Mouse (Mus musculus) midbrain, embryonic 11.5 days (tissue): Measurements from ENCODE around the gene Grhl1. TPM values are rescaled to one million over a fixed set of nuclear protein-coding genes. Genes with fewer than 3 reads are reported as not detected.
"Not testable (repeated sequence)": the region's sequence is repeated elsewhere in the genome, so short reads cannot be mapped to it uniquely, and the experiment has no call there.

Experiments
- ATAC-seq: fragments of 200-750 bp; cut with Nextera tagmentation; 2 replicates; pipeline ENCODE4 v1.8.0; 2017; ENCODE audit warnings: moderate TSS enrichment, moderate library complexity; ENCODE audit not compliant: low FRiP score
- DNase-seq: peaks from one replicate; pipeline ENCODE4 v3.0.0; 2015; ENCODE audit warnings: low spot score; ENCODE audit errors: missing footprints
- H3K27ac ChIP-seq: fragments of 300-500 bp; sonication (generic); 2 replicates; pipeline ENCODE4 v1.5.1; 2014; ENCODE audit warnings: low read depth, low read length
- H3K27me3 ChIP-seq: fragments of 300-500 bp; sonication (generic); 2 replicates; pipeline ENCODE4 v1.6.1; 2014; ENCODE audit warnings: mild to moderate bottlenecking, low read length, moderate library complexity, mixed read lengths; ENCODE audit not compliant: control insufficient read depth, insufficient read depth
- H3K36me3 ChIP-seq: fragments of 300-500 bp; sonication (generic); 2 replicates; pipeline ENCODE4 v1.6.1; 2014; ENCODE audit warnings: mild to moderate bottlenecking, low read length, moderate library complexity, mixed read lengths; ENCODE audit not compliant: control insufficient read depth, insufficient read depth
- H3K4me1 ChIP-seq: fragments of 300-500 bp; sonication (generic); 2 replicates; pipeline ENCODE4 v1.6.1; 2014; ENCODE audit warnings: low read length; ENCODE audit not compliant: control insufficient read depth, insufficient read depth
- H3K4me2 ChIP-seq: fragments of 300-500 bp; sonication (generic); 2 replicates; pipeline ENCODE4 v1.6.1; 2014; ENCODE audit warnings: mild to moderate bottlenecking, moderate library complexity
- H3K4me3 ChIP-seq: fragments of 300-500 bp; sonication (generic); 2 replicates; pipeline ENCODE4 v1.5.1; 2014; ENCODE audit warnings: low read depth, low read length
- H3K9ac ChIP-seq: fragments of 300-500 bp; sonication (generic); 2 replicates; pipeline ENCODE4 v1.6.1; 2014; ENCODE audit warnings: low read length
- H3K9me3 ChIP-seq: fragments of 300-500 bp; sonication (generic); 2 replicates; pipeline ENCODE4 v1.6.1; 2016; ENCODE audit warnings: low read length; ENCODE audit not compliant: control insufficient read depth
- WGBS: fragments of 180-500 bp; shearing (Covaris S2); extraction: QIAGEN DNeasy Blood & Tissue Kit; methylation state at CpG from one replicate; pipeline ENCODE4 v1.1.7; 2014; 5-methylcytosine and 5-hydroxymethylcytosine counted together
- polyA plus RNA-seq: library from polyadenylated mRNA; unstranded; fragments of >200 nt; fragmentation: Nextera tagmentation; extraction: Ambion mirVana; gene quantifications from 2 replicates; pipeline ENCODE4 v1.2.1, GENCODE M21; 2014

Grhl1 gene
- 0.63 and 0.68 TPM in 2 replicates for polyA plus RNA-seq

DNA sequence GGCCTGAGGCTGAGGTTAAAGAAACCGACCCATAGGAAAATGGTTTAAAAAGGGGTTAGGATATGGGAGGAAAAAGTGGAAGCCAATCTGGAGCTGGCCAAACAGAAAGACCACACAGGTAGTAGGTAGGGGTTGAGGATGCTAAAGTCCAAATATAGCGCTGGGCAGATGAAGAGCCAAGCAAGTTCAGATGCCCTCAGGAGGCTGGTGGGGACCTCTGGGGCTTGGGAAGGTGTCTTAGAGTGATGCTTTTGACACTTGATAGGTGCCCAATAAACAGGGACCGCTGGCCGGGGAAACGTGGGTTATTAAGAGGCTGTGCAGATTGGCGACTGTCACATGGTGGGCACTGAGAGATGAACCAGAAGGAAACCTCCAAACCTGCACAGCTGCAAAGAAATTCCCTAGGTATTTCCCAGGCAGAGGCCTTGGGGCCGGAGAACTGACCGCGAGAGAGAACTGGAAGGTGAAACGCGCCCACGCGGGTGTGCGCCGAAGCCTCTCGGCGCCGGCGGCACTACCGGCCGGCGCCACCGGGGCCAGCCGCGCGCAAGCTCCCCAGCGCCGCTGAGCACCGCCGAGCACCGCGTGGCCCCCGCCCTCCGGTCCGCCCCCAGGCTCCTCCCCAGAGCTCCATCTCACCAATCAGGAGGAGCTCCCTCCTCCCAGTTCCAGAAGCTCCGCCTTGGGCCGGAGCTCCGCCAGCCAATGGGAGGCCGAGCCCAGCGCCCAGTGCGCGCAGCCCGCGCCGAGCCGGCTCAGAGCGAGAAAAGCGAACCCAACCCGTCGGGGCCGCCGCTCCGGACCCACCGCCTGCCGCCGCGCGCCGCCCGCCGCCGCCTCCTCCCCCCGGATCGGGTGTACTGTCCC lies at the start of gene Grhl1:
Gene Grhl1 (plus strand): TSS at position 761 of the 870 bp plus-strand sequence.
- peak within 1 kb of the TSS; percentile 59 for H3K9ac ChIP-seq
- H3K4me2 ChIP-seq: peak within 1 kb of the TSS; percentile 76
- H3K4me3 ChIP-seq: peak within 1 kb of the TSS; percentile 68
- ATAC-seq (peak; percentile 100), DNase-seq (peak; percentile 98)
- H3K9me3 ChIP-seq: no peaks in the 10 kb centered on the region
- peaks cover 2% of the 10 kb centered on the region; the same call in 1 of the 2 replicates for H3K4me1 ChIP-seq
- 2% methylated on average over 57 of the region's 64 CpGs for WGBS
- H3K36me3 ChIP-seq: no peaks in the 10 kb centered on the region
- H3K27me3 ChIP-seq: peaks cover 24% of the 10 kb centered on the region
- H3K27ac ChIP-seq: no peak within 1 kb of the TSS

DNA sequence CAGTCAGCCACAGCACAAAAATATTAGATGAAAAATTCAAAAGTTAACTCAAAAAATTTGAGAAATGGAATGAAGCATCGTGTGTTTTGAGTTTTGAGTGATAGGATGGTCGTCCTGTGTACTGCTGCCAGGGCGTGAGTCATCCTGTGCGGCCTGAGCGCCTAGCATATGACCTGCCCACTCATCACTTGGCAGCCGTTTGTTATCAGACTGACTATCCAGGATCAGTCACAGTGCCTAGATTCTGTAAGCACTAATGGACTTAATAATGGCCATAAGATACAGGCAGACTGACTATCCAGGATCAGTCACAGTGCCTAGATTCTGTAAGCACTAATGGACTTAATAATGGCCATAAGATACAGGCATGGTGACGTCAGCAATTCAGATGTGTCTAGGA lies 47.0 kb upstream of the Grhl1 start:
- 94% methylated on average over 7 of the region's 7 CpGs for WGBS
- not testable (repeated sequence) for ATAC-seq

DNA sequence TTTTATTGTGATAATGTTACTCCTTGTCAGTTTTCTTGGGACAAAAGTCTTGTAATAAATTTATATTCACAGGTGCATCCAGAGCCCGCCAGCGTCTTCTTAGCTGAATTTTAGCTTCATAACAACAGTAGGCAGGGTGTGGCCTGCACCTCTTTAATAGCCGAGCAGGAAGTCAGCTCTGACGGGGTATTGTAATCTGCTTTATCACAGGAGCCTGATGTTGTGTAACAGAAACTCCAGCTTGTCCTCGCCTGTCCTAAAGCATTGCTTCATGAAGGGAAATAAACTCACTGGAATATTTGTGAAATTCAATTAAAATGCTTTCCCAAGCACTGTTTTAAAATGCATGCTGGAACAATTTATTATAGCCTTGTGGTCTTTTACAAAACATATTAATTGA lies 35.7 kb upstream of the Grhl1 start:
- no peak for ATAC-seq
- Histone ChIP-seq H3K27ac (no peak overlapping the region), H3K4me2 (no peak overlapping the region), H3K9ac (no peak overlapping the region), H3K36me3 (no peaks in the 10 kb centered on the region), H3K4me3 (no peak overlapping the region), H3K27me3 (no peaks in the 10 kb centered on the region), H3K4me1 (no peaks in the 10 kb centered on the region), H3K9me3 (no peaks in the 10 kb centered on the region)
- 71% methylated on average over 5 of the region's 5 CpGs for WGBS
- no peak for DNase-seq

More for the DNA sequence above, 47.0 kb upstream of the Grhl1 start:
- not testable (repeated sequence) for H3K36me3 ChIP-seq, H3K27ac ChIP-seq, H3K4me3 ChIP-seq, H3K4me1 ChIP-seq, H3K9me3 ChIP-seq, H3K4me2 ChIP-seq, H3K9ac ChIP-seq, H3K27me3 ChIP-seq, DNase-seq

DNA sequence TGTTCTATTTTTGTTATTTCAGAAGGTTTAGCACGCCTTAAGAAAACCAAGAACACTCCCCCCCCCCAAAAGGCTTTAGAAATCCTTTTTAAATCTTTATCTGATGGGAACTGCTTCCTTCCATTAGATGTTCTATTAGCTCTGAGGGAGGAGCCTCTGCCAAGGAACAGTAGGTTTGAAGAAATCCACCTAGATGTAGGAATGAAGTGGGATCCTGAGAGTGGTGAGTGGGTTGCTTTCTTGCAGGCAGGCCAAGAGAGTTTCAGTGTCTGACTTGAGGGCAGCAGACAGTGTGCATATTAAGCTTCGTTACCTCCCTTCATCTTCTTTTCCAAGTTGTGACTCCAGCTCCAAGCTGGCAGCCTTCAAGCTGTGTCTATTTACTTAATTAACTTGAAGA lies 34.9 kb upstream of the Grhl1 start:
- no peaks in the 10 kb centered on the region for H3K27me3 ChIP-seq
- no peak overlapping the region for H3K4me2 ChIP-seq
- no peak overlapping the region for H3K9ac ChIP-seq
- no peak overlapping the region for H3K27ac ChIP-seq
- DNase-seq (no peak), ATAC-seq (no peak)
- H3K4me1 ChIP-seq: no peaks in the 10 kb centered on the region
- no peaks in the 10 kb centered on the region for H3K36me3 ChIP-seq
- H3K9me3 ChIP-seq: no peaks in the 10 kb centered on the region
- no peak overlapping the region for H3K4me3 ChIP-seq
- WGBS: 61% methylated on average over 2 of the region's 2 CpGs

DNA sequence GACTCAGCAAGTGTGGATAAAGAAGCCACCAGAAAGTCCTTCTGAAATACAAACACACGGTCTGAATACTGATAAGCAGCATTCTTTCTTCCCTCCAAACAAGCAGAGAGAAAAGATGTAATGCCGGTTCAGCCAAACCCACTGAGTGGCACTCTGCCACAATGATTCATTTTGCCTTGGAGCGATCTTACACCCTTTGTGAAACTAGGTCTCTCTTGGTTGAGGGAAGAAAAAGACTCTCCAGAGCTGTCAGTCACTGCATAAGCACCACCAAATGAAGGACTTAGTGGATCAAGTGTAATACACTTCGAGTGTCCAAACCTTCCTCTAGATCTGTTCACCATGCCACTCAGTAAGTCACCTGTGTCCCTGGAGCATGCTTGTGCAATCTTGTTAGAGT lies 34.1 kb upstream of the Grhl1 start:
- Histone ChIP-seq H3K4me2 (no peak overlapping the region), H3K9me3 (no peaks in the 10 kb centered on the region), H3K4me3 (no peak overlapping the region), H3K36me3 (no peaks in the 10 kb centered on the region), H3K27me3 (no peaks in the 10 kb centered on the region), H3K4me1 (no peaks in the 10 kb centered on the region), H3K27ac (no peak overlapping the region), H3K9ac (no peak overlapping the region)
- no peak for ATAC-seq
- 89% methylated on average over 4 of the region's 4 CpGs for WGBS
- DNase-seq: no peak

DNA sequence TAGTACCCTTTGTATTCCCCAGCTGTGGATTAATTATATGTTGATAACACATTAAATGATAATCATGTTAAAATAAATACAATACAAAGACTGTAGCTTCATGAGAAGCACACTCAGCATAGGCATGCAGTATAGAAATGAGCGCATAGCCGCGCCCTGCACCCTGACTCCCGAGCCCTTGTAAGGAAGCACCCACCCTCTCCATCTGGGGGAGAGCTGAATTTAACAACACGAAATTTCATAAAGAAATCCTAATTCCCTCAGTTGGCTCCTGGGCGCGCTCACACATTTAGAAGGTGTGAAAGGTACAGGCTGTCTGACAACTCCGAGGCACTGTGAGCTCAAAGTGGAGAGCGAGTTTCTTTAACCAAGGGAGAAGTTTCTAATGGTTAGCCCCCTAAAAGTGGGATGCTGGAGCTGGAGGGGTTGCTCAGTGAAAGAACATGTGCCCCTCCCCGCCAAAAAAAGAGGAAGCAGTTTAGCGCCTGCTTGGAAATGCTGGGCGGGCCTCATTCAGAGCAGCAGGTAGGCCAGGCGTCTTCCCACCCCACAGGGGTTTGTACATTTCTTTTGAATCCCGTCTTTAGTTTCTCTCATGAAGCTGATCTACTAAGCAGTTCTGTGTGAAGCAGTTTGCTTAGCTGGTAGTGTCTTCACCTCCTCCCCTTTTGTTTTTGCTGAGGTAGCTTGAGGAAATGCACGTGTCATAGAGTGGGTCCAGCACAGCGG lies 30.5 kb upstream of the Grhl1 start:
- H3K9me3 ChIP-seq: no peaks in the 10 kb centered on the region
- 87% methylated on average over 16 of the region's 16 CpGs for WGBS
- no peak overlapping the region for H3K4me2 ChIP-seq
- no peaks in the 10 kb centered on the region for H3K36me3 ChIP-seq
- no peak overlapping the region for H3K4me3 ChIP-seq
- no peaks in the 10 kb centered on the region for H3K27me3 ChIP-seq
- H3K27ac ChIP-seq: no peak overlapping the region
- ATAC-seq: no peak
- no peak overlapping the region for H3K9ac ChIP-seq
- DNase-seq: no peak
- H3K4me1 ChIP-seq: no peaks in the 10 kb centered on the region

DNA sequence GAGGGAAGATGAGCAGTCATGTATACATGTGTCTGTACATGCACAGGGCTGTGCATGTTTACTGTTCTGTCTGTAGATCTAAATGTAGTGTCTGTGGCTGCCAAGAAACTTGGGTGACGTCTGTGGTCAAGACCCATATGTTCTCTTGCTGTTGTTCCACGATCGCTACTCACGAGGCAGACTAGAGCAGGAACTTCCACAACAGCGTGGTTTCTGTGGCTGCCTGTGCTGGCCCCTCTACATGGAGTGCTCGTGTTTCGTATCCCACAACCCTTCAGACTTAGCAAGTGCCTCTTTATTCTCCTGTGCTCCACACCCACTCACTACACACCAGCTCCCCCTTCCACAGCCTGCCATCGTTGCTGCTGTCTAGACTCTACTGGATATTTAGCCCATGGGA lies 24.4 kb upstream of the Grhl1 start:
- H3K36me3 ChIP-seq: peaks cover 2% of the 10 kb centered on the region; the same call in 1 of the 2 replicates
- H3K9me3 ChIP-seq: no peaks in the 10 kb centered on the region
- no peaks in the 10 kb centered on the region for H3K27me3 ChIP-seq
- 91% methylated on average over 8 of the region's 8 CpGs for WGBS
- ATAC-seq (no peak), DNase-seq (no peak)
- no peak overlapping the region for H3K4me3 ChIP-seq
- H3K27ac ChIP-seq: no peak overlapping the region
- H3K9ac ChIP-seq: no peak overlapping the region
- no peaks in the 10 kb centered on the region for H3K4me1 ChIP-seq
- H3K4me2 ChIP-seq: no peak overlapping the region

DNA sequence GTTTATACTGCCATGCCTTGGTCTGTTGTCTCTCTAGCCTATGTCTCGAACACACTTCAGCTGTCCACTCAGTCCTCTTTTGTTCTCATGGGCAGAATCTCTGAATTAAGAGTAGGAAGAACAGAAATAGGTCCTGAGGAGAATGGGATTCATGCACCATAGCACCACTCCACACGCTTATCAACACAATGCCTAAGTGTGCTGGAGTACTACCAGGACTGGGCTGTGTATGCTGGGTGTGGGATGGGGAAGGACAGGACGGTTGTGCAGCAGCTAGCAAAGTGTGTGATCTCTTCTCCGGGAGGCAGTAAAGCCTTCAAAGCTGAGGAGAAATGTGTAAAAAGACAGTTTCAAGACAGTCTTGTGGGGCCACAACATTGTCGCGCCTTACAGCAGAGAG lies 23.2 kb upstream of the Grhl1 start:
- Histone ChIP-seq H3K4me2 (no peak overlapping the region), H3K27me3 (no peaks in the 10 kb centered on the region), H3K9ac (no peak overlapping the region), H3K36me3 (peaks cover 2% of the 10 kb centered on the region; the same call in 1 of the 2 replicates), H3K4me3 (no peak overlapping the region), H3K27ac (no peak overlapping the region), H3K9me3 (no peaks in the 10 kb centered on the region), H3K4me1 (no peaks in the 10 kb centered on the region)
- WGBS: 73% methylated on average over 6 of the region's 6 CpGs
- no peak for DNase-seq
- ATAC-seq: no peak

DNA sequence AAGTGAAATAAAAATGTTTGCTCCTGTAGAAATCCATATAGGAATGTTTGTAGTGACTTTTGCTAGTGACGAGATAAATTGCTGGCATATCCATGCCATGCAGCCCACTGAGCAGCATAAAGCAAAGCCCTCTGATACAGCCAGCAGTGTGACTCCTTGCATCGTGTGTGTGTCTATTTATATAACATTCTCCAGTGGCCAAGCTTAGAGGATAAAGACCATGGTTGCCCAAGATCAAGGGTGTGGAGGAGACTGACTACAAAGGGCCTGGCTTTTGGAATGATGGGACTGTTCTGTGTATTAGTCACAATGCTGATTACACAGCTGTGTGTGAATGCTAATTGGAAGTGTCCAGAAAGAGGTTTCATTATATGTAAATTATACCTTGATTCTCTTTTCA lies 19.6 kb upstream of the Grhl1 start:
- Histone ChIP-seq H3K9me3 (no peaks in the 10 kb centered on the region), H3K4me3 (no peak overlapping the region), H3K27ac (no peak overlapping the region), H3K4me2 (no peak overlapping the region), H3K36me3 (peaks cover 2% of the 10 kb centered on the region; the same call in 1 of the 2 replicates), H3K9ac (no peak overlapping the region), H3K4me1 (no peaks in the 10 kb centered on the region), H3K27me3 (no peaks in the 10 kb centered on the region)
- DNase-seq (no peak), ATAC-seq (no peak)
- WGBS: 77% methylated on average over 2 of the region's 2 CpGs
